27 mouse cellular contexts compared by ENCODE assay signal in the genomic region with DNA sequence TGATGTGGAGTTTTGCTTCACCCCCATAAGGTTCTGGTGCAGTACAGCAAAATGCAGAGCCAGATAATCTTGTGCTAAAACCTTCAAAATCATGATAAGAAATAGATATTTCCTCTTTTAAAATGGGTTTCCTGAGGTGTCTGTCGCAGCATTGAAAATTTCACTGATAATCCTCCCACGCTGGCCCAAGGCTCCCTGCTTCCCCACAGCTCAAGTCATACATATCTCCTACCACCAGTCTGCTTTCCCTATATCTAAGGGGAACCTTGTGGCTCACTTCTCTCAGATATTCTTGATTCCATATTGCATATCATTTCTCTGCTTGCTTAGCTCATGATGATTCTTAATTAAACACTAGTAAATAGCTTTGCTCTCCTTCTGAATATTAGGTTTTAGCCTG.
"Had no signal": no experiment of that assay in that cellular context is flagged by ENCODE, and none has a peak within 500 bp of the region (broad histone marks: within the 10 kb centered on the region; RNA-seq: fewer than 3 reads in every experiment).

No protein-coding gene starts in this region.

- H3K4me2 ChIP-seq: embryonic facial prominence, embryonic 12.5 days; embryonic facial prominence, embryonic 13.5 days; embryonic facial prominence, embryonic 15.5 days; forebrain, embryonic 12.5 days; forebrain, embryonic 13.5 days; forebrain, embryonic 15.5 days had no signal

- ATAC-seq: forebrain, embryonic 13.5 days; forebrain, embryonic 14.5 days; forebrain, embryonic 15.5 days; forebrain, embryonic 16.5 days; forebrain, postnatal 0 days had no signal

- DNase-seq: cerebellum, adult 9-10 months; cerebellum, adult 9-11 months; cerebellum, postnatal 10 days; cerebellum, postnatal 14 days; cerebellum, postnatal 25 days; cerebellum, postnatal 36 days; embryo, embryonic 11 days; forebrain, postnatal 0 days; gastrocnemius, adult 2 months; gastrocnemius, postnatal 10 days; gastrocnemius, postnatal 14 days; gastrocnemius, postnatal 25 days; gastrocnemius, postnatal 36 days; heart, adult 11 months; heart, adult 18-20 months; heart, adult 2 months had no signal

- H3K36me3 ChIP-seq: embryonic facial prominence, embryonic 10.5 days; embryonic facial prominence, embryonic 12.5 days; embryonic facial prominence, embryonic 13.5 days; embryonic facial prominence, embryonic 15.5 days; forebrain, embryonic 10.5 days; forebrain, embryonic 12.5 days; forebrain, embryonic 15.5 days had no signal

- H3K9ac ChIP-seq: embryonic facial prominence, embryonic 12.5 days; embryonic facial prominence, embryonic 13.5 days; embryonic facial prominence, embryonic 15.5 days; forebrain, embryonic 12.5 days; forebrain, embryonic 13.5 days; forebrain, embryonic 15.5 days; forebrain, postnatal 0 days had no signal

- H3K27ac ChIP-seq: embryonic facial prominence, embryonic 10.5 days; embryonic facial prominence, embryonic 12.5 days; embryonic facial prominence, embryonic 13.5 days; embryonic facial prominence, embryonic 15.5 days; forebrain, embryonic 10.5 days; forebrain, embryonic 12.5 days; forebrain, embryonic 13.5 days; forebrain, embryonic 15.5 days; gastrocnemius, adult 2 months; heart, adult 2 months had no signal

- H3K4me1 ChIP-seq: embryonic facial prominence, embryonic 10.5 days; embryonic facial prominence, embryonic 12.5 days; embryonic facial prominence, embryonic 13.5 days; embryonic facial prominence, embryonic 15.5 days; forebrain, embryonic 10.5 days; forebrain, embryonic 12.5 days; forebrain, embryonic 13.5 days; forebrain, embryonic 15.5 days had no signal

- H3K9me3 ChIP-seq: embryonic facial prominence, embryonic 10.5 days; embryonic facial prominence, embryonic 12.5 days; embryonic facial prominence, embryonic 13.5 days; embryonic facial prominence, embryonic 15.5 days; forebrain, embryonic 10.5 days; forebrain, embryonic 12.5 days; forebrain, embryonic 13.5 days; forebrain, embryonic 15.5 days had no signal

- H3K27me3 ChIP-seq: embryonic facial prominence, embryonic 12.5 days; embryonic facial prominence, embryonic 13.5 days; embryonic facial prominence, embryonic 15.5 days; forebrain, embryonic 12.5 days; forebrain, embryonic 13.5 days; forebrain, embryonic 15.5 days had no signal

- H3K4me3 ChIP-seq: embryonic facial prominence, embryonic 10.5 days; embryonic facial prominence, embryonic 12.5 days; embryonic facial prominence, embryonic 13.5 days; embryonic facial prominence, embryonic 15.5 days; erythroblast, embryonic 14.5 days; forebrain, embryonic 10.5 days; forebrain, embryonic 12.5 days; forebrain, embryonic 13.5 days; forebrain, embryonic 15.5 days; gastrocnemius, adult 2 months; heart, adult 2 months had no signal
